Mouse (Mus musculus): Measurements from ENCODE around the gene Sppl2c.

The Sppl2c gene

GRCm38 (mm10) chr11:104186135-104186836, at the start of gene Sppl2c:
Gene Sppl2c, plus strand, starts transcription at chr11:104186327.
- DNase-seq (ENCODE audit: low spot score in 2 of 2) = no peak

DNA sequence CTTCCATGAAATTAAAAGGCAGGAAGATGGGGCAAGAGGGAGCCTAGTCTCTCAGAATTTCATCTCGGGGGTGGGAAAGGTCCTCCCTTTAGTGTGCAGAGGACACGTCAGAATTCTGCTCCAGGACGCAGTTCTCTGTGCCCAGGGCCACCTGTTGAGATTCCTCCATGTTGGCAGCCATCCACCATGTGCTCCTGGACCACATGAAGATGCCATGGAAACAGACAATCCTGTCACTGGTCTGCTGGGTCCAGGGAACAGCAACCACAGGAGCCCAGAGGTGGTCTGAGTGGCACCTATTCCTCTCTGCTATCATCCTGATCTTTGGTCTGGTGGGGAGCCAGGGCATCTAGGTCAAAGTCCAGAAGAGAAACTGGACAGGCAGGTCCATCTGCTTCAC, 47.2 kb upstream of the Sppl2c start:
- no peak for DNase-seq (ENCODE audit: low spot score in 2 of 2)

GRCm38 (mm10) chr11:104144930-104145329, 41.2 kb upstream of the Sppl2c start:
- DNase-seq (ENCODE audit: low spot score in 2 of 2) = no peak

- DNase-seq (ENCODE audit: low spot score in 2 of 2) = no peak
These were observed 37.3 kb upstream of the Sppl2c start for GRCm38 (mm10) chr11:104148787-104149186.

- DNase-seq (ENCODE audit: low spot score in 2 of 2) = no peak
These were observed 35.2 kb upstream of the Sppl2c start for GRCm38 (mm10) chr11:104150911-104151310.

DNA sequence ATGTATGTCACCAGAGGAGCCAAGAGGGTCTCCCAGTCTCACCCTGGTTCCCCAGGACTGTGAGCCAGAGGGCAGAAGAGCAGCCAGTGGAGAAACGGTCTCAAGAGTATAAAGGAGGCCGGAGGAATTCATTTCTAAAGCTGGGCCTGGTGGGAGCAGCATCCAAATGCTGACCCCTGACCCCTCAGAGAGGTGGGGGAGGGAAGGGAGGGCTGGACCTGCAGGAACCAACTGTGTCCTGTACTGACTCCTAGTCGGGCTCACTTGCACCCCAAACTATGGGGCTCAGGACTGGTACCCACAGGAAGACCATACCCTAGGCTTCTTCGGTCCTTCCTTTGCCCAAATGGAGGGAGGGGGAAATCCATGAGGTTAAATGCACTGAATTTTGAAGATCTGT, 31.8 kb upstream of the Sppl2c start:
- no peak for DNase-seq (ENCODE audit: low spot score in 2 of 2)

- DNase-seq (ENCODE audit: low spot score in 2 of 2) = no peak
These were observed 31.1 kb upstream of the Sppl2c start for GRCm38 (mm10) chr11:104154820-104155635.

GRCm38 (mm10) chr11:104155899-104156298, 30.2 kb upstream of the Sppl2c start:
- DNase-seq (ENCODE audit: low spot score in 2 of 2) = no peak

DNA sequence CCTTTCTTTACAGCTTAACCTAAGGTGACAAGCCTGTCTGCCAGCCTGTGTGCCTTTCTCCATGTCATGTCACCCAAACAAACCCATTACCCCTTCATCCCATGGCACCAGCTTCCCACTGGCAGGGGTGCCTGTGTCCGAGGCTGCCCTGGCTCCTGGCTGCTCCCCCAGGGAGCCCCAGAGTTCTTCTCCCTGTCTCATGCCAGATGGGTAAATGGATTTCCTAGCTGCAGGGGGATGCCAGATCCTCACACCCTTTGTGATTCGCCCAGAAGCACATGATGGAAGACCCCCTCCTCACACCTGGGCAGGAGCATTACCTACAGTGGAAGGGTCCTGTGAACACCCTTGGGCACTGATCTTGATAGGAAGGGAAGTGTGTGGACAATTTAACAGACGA, 29.7 kb upstream of the Sppl2c start:
- DNase-seq (ENCODE audit: low spot score in 2 of 2) = no peak

- peak; percentile 69 to 80 for DNase-seq (ENCODE audit: low spot score in 2 of 2)
These were observed 28.4 kb upstream of the Sppl2c start for GRCm38 (mm10) chr11:104157603-104158259.

- no peak for DNase-seq (ENCODE audit: low spot score in 2 of 2)
These were observed 27.7 kb upstream of the Sppl2c start for GRCm38 (mm10) chr11:104158260-104158907.

- DNase-seq (ENCODE audit: low spot score in 2 of 2) = no peak
These were observed 26.3 kb upstream of the Sppl2c start for GRCm38 (mm10) chr11:104159769-104160272.

GRCm38 (mm10) chr11:104161153-104161552, 25.0 kb upstream of the Sppl2c start:
- DNase-seq (ENCODE audit: low spot score in 2 of 2) = no peak

- no peak for DNase-seq (ENCODE audit: low spot score in 2 of 2)
These were observed 21.9 kb upstream of the Sppl2c start for GRCm38 (mm10) chr11:104164257-104164656.

DNA sequence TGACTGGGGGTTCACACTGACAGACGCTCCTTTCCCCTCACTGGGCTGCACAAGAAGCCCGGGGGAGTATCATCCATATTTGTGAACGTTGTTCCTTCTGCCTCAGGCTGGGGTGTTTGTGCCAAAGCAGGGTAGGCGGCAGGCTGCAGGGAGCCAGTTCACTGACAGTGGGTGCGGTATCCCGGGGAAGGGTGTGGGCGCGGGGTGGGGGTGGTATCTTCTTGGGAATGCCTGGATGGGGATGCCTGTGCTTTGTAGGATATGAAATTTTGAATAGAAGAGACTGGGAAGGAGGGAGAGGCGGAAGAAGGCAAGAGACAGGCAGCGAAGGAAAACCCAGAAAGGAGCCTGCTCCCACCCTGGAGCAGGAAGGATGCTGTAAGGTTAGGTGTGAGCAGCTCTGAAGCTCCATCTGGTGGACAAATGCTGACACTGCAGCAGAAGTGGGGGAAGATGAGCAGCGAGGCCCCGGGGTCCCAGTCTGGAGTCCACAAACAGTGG, 14.8 kb upstream of the Sppl2c start:
- peak; percentile 68 to 79 for DNase-seq (ENCODE audit: low spot score in 2 of 2)

- DNase-seq (ENCODE audit: low spot score in 2 of 2) = no peak
These were observed 7.2 kb upstream of the Sppl2c start for GRCm38 (mm10) chr11:104178893-104179292.

- no peak for DNase-seq (ENCODE audit: low spot score in 2 of 2)
These were observed 6.3 kb upstream of the Sppl2c start for GRCm38 (mm10) chr11:104179804-104180203.

DNA sequence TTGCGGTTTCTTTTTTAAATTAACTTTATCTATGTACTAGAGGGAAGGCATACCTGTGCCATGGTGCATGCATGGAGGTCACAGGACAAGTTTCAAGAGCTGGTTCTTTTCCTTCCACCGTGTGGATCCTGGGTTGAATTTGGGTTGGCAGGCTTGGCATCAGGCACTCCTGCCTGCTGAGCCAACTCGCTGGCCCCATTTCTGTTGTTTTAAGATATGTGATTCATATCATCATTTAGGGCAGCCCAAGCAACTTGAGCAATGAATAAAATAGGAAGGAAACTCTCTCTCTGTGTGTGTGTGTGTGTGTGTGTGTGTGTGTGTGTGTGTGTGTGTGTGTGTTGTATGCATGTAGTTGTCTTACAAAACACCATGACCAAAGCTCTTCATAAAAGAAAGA, 4.0 kb upstream of the Sppl2c start:
- DNase-seq (ENCODE audit: low spot score in 2 of 2) = no peak

- DNase-seq (ENCODE audit: low spot score in 2 of 2) = no peak
These were observed 667 bp downstream of the Sppl2c start for GRCm38 (mm10) chr11:104186837-104187150.

DNA sequence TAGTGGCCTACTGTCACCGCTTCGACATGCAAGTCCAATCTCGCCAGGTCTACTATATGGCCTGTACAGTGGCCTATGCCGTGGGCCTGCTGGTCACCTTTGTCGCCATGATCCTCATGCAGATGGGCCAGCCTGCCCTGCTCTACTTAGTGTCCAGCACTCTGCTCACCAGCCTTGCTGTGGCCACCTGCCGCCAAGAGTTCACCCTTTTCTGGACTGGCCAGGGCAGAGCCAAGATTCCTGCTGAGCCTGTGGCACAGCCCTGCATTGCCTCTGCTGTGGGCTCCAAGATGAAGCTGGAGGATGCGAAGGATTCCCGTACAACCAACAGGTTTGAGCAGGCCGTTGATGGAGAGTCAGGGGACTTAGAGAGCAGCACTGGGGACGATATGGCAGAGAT, 1.6 kb downstream of the Sppl2c start:
- DNase-seq (ENCODE audit: low spot score in 2 of 2) = no peak

DNA sequence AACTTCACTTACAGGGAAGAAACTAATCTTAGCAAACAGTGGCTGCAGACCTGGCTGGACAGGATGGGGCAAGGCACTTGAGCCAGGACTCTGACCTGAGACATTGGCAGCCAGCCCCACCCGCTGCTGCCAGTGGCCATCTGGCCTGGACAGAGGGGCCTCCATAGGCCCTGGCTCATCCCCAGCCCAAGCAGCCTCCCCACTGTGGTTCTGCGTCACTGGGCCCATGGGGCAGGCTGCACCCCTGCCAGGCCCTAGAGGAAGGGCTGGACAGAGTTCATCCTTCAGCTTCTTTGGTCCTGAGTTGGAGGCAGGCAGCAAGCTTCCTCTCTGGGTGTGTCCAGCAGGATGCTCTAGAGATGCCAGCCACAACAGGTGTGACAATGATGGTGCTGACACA, 3.9 kb downstream of the Sppl2c start:
- no peak for DNase-seq (ENCODE audit: low spot score in 2 of 2)

GRCm38 (mm10) chr11:104195382-104195781, 9.3 kb downstream of the Sppl2c start:
- DNase-seq (ENCODE audit: low spot score in 2 of 2) = no peak
